Mouse (Mus musculus) heart, embryonic 10.5 days (tissue): Measurements from ENCODE around the gene Ucp2. TPM values are rescaled to one million over a fixed set of nuclear protein-coding genes. Genes with fewer than 3 reads are reported as not detected.

Experiments
- DNase-seq: peaks from one replicate; pipeline ENCODE4 v3.0.0-alpha.2; 2017; ENCODE audit warnings: low spot score
- H3K27ac ChIP-seq: fragments of 300-500 bp; sonication (generic); 2 replicates; pipeline ENCODE4 v1.5.1; 2016; ENCODE audit warnings: mild to moderate bottlenecking
- H3K27me3 ChIP-seq: fragments of 300-500 bp; sonication (generic); 2 replicates; pipeline ENCODE4 v1.6.1; 2016; ENCODE audit warnings: mild to moderate bottlenecking; ENCODE audit not compliant: poor library complexity, insufficient read depth, severe bottlenecking
- H3K36me3 ChIP-seq: fragments of 300-500 bp; sonication (generic); 2 replicates; pipeline ENCODE4 v1.6.1; 2016; ENCODE audit warnings: mild to moderate bottlenecking, moderate library complexity
- H3K4me1 ChIP-seq: fragments of 300-500 bp; sonication (generic); 2 replicates; pipeline ENCODE4 v1.6.1; 2016; ENCODE audit warnings: mild to moderate bottlenecking
- H3K4me3 ChIP-seq: fragments of 300-500 bp; sonication (generic); 2 replicates; pipeline ENCODE4 v1.5.1; 2016; ENCODE audit warnings: mild to moderate bottlenecking, moderate library complexity
- H3K9me3 ChIP-seq: fragments of 300-500 bp; sonication (generic); 2 replicates; pipeline ENCODE4 v1.6.1; 2016; ENCODE audit warnings: mild to moderate bottlenecking, moderate library complexity
- WGBS: fragments of 180-500 bp; shearing (Covaris S2); methylation state at CpG from one replicate; pipeline ENCODE4 v1.1.7; 2016; 5-methylcytosine and 5-hydroxymethylcytosine counted together
- polyA plus RNA-seq: library from polyadenylated mRNA; unstranded; fragments of >200 nt; fragmentation: Nextera tagmentation; extraction: Ambion mirVana; gene quantifications from 2 replicates; pipeline ENCODE4 v1.2.1, GENCODE M21; 2016

Ucp2 gene
- polyA plus RNA-seq, 1 experiment from 2014 or later: 165 TPM

- Histone ChIP-seq H3K9me3 (no peaks in the 10 kb centered on the region), H3K27me3 (no peaks in the 10 kb centered on the region), H3K36me3 (peaks cover 38% of the 10 kb centered on the region), H3K4me3 (no peak overlapping the region), H3K4me1 (peaks cover 41% of the 10 kb centered on the region), H3K27ac (no peak overlapping the region)
- peak; percentile 63 for DNase-seq
Observed at GRCm38 (mm10) chr7:100499465-100499864, 6.3 kb downstream of the Ucp2 start.

- Histone ChIP-seq H3K27ac (0 out of 2 replicates have a peak overlapping the region, but pooled peaks have one; percentile 52), H3K4me3 (no peak overlapping the region), H3K4me1 (peaks cover 35% of the 10 kb centered on the region), H3K27me3 (no peaks in the 10 kb centered on the region), H3K9me3 (no peaks in the 10 kb centered on the region), H3K36me3 (peaks cover 38% of the 10 kb centered on the region)
- peak; percentile 72 for DNase-seq
- WGBS: 74% methylated on average over 16 of the region's 16 CpGs
Observed at GRCm38 (mm10) chr7:100500276-100500977, 7.3 kb downstream of the Ucp2 start.

- Histone ChIP-seq H3K4me1 (peaks cover 27% of the 10 kb centered on the region), H3K36me3 (peaks cover 38% of the 10 kb centered on the region), H3K9me3 (no peaks in the 10 kb centered on the region), H3K27ac (0 out of 2 replicates have a peak overlapping the region, but pooled peaks have one; percentile 52), H3K27me3 (no peaks in the 10 kb centered on the region), H3K4me3 (no peak overlapping the region)
- peak; percentile 77 for DNase-seq
- 72% methylated on average over 6 of the region's 6 CpGs for WGBS
Observed at GRCm38 (mm10) chr7:100501027-100501843, 8.1 kb downstream of the Ucp2 start.

- Histone ChIP-seq H3K4me1 (peaks cover 20% of the 10 kb centered on the region), H3K36me3 (peaks cover 33% of the 10 kb centered on the region), H3K27ac (no peak overlapping the region), H3K27me3 (no peaks in the 10 kb centered on the region), H3K4me3 (no peak overlapping the region), H3K9me3 (no peaks in the 10 kb centered on the region)
- WGBS: 68% methylated on average over 2 of the region's 2 CpGs
- DNase-seq: peak; percentile 70
Observed at GRCm38 (mm10) chr7:100501844-100502373, 8.8 kb downstream of the Ucp2 start.

GRCm38 (mm10) chr7:100502374-100502922 is 9.3 kb downstream of the Ucp2 start:
- 79% methylated on average over 7 of the region's 7 CpGs for WGBS
- no peak for DNase-seq
- no peak overlapping the region for H3K4me3 ChIP-seq
- no peaks in the 10 kb centered on the region for H3K9me3 ChIP-seq
- no peaks in the 10 kb centered on the region for H3K27me3 ChIP-seq
- H3K4me1 ChIP-seq: peaks cover 18% of the 10 kb centered on the region
- H3K36me3 ChIP-seq: peaks cover 28% of the 10 kb centered on the region
- no peak overlapping the region for H3K27ac ChIP-seq

- 79% methylated on average over 5 of the region's 5 CpGs for WGBS
- DNase-seq: no peak
- no peak overlapping the region for H3K4me3 ChIP-seq
- H3K27ac ChIP-seq: no peak overlapping the region
- H3K4me1 ChIP-seq: peaks cover 16% of the 10 kb centered on the region
- no peaks in the 10 kb centered on the region for H3K9me3 ChIP-seq
- H3K27me3 ChIP-seq: peaks cover 5% of the 10 kb centered on the region; the same call in 1 of the 2 replicates
- peaks cover 22% of the 10 kb centered on the region for H3K36me3 ChIP-seq
Observed at GRCm38 (mm10) chr7:100503076-100503475, 9.9 kb downstream of the Ucp2 start.

- no peaks in the 10 kb centered on the region for H3K9me3 ChIP-seq
- H3K4me1 ChIP-seq: peaks cover 11% of the 10 kb centered on the region
- H3K4me3 ChIP-seq: no peak overlapping the region
- no peak overlapping the region for H3K27ac ChIP-seq
- peaks cover 5% of the 10 kb centered on the region; the same call in 1 of the 2 replicates for H3K27me3 ChIP-seq
- no peak for DNase-seq
- peaks cover 3% of the 10 kb centered on the region for H3K36me3 ChIP-seq
- 86% methylated on average over 13 of the region's 13 CpGs for WGBS
Observed at GRCm38 (mm10) chr7:100504740-100505487, 11.8 kb downstream of the Ucp2 start.

GRCm38 (mm10) chr7:100506494-100506893 is 13.4 kb downstream of the Ucp2 start:
- Histone ChIP-seq H3K27ac (no peak overlapping the region), H3K4me3 (no peak overlapping the region), H3K4me1 (peaks cover 5% of the 10 kb centered on the region; the same call in 1 of the 2 replicates), H3K36me3 (no peaks in the 10 kb centered on the region), H3K27me3 (peaks cover 10% of the 10 kb centered on the region), H3K9me3 (no peaks in the 10 kb centered on the region)
- no peak for DNase-seq
- 68% methylated on average over 4 of the region's 4 CpGs for WGBS

- no peak overlapping the region for H3K4me3 ChIP-seq
- H3K27me3 ChIP-seq: peaks cover 21% of the 10 kb centered on the region
- no peaks in the 10 kb centered on the region for H3K9me3 ChIP-seq
- 58% methylated on average over 3 of the region's 3 CpGs for WGBS
- DNase-seq: no peak
- no peaks in the 10 kb centered on the region for H3K36me3 ChIP-seq
- H3K27ac ChIP-seq: no peak overlapping the region
- H3K4me1 ChIP-seq: 0 out of 2 replicates have a peak, but pooled peaks cover 5% of the 10 kb centered on the region
Observed at GRCm38 (mm10) chr7:100508670-100509069, 15.5 kb downstream of the Ucp2 start.

GRCm38 (mm10) chr7:100511602-100512001 is 18.5 kb downstream of the Ucp2 start:
- no peaks in the 10 kb centered on the region for H3K36me3 ChIP-seq
- H3K27me3 ChIP-seq: peaks cover 21% of the 10 kb centered on the region
- WGBS: 58% methylated on average over 8 of the region's 8 CpGs
- H3K4me3 ChIP-seq: no peak overlapping the region
- H3K9me3 ChIP-seq: no peaks in the 10 kb centered on the region
- no peak overlapping the region for H3K27ac ChIP-seq
- H3K4me1 ChIP-seq: no peaks in the 10 kb centered on the region
- no peak for DNase-seq

GRCm38 (mm10) chr7:100514573-100514972 is 21.4 kb downstream of the Ucp2 start, which contains the start of gene Dnajb13:
Dnajb13 (minus strand) TSS chr7:100514960.
- DNase-seq: no peak

GRCm38 (mm10) chr7:100520204-100520603 is 27.1 kb downstream of the Ucp2 start:
- no peak for DNase-seq
- Histone ChIP-seq H3K9me3 (no peaks in the 10 kb centered on the region), H3K27me3 (no peaks in the 10 kb centered on the region), H3K4me1 (no peaks in the 10 kb centered on the region), H3K36me3 (no peaks in the 10 kb centered on the region), H3K4me3 (no peak overlapping the region), H3K27ac (no peak overlapping the region)
- WGBS: 53% methylated on average over 7 of the region's 7 CpGs

More at GRCm38 (mm10) chr7:100514573-100514972, 21.4 kb downstream of the Ucp2 start, which contains the start of gene Dnajb13:
- H3K27me3 ChIP-seq: peaks cover 16% of the 10 kb centered on the region; the same call in 1 of the 2 replicates
- H3K4me3 ChIP-seq: no peak within 1 kb of the TSS
- no peaks in the 10 kb centered on the region for H3K9me3 ChIP-seq
- no peak within 1 kb of the TSS for H3K27ac ChIP-seq
- H3K36me3 ChIP-seq: no peaks in the 10 kb centered on the region
- H3K4me1 ChIP-seq: no peaks in the 10 kb centered on the region
- WGBS: 48% methylated on average over 11 of the region's 11 CpGs
